Mouse (Mus musculus): ENCODE measurements at regions not wholly inside any gene's neighbourhood (a gene's known extent, or its start where the extent isn't known, plus 50 kb on each side); places are given as distances from the start of the nearest gene placed in this dataset.
A peak's percentile ranks its signal among the peaks of the same experiment; 100 is the strongest.

- TF ChIP-seq CTCF (IDR thresholded peaks at IDR 0.05; ENCODE audit: low read depth, low read length) = peak; percentile 40
- no peak for TF ChIP-seq GATA1 (IDR thresholded peaks at IDR 0.05; ENCODE audit: borderline replicate concordance, low read length)
Observed at GRCm38 (mm10) chr17:47115754-47116153, 105.4 kb upstream of the Ubr2 start.
